Mouse (Mus musculus) left cerebral cortex, postnatal 25 days (tissue): ENCODE data around the gene Fign. TPM values are rescaled to one million over a fixed set of nuclear protein-coding genes. Genes with fewer than 3 reads are reported as not detected.

ENCODE experiments used
- DNase-seq, 2 experiments: peaks; one replicate each; pipeline ENCODE4 v3.0.0; 2022; ENCODE audit warnings: low spot score in 2 of 2, mixed read lengths in 1 of 2
- intact Hi-C: fragments of 180-260 bp; cut with DNase I; formaldehyde crosslinking; loops from one replicate; pipeline ENCODE4 v1.15.1; 2025
- total RNA-seq, 2 experiments: library from RNA; stranded (reverse); gene quantifications; 2 replicates each; pipeline ENCODE4 v1.2.3; 2021

Gene Fign
- total RNA-seq, 2 experiments from 2014 or later = 3.6 to 3.9 TPM

GRCm38 (mm10) chr2:64069950-64070695 is 27.7 kb downstream of the Fign start:
- intact Hi-C loops = no loop called here
- no peak for DNase-seq

DNA sequence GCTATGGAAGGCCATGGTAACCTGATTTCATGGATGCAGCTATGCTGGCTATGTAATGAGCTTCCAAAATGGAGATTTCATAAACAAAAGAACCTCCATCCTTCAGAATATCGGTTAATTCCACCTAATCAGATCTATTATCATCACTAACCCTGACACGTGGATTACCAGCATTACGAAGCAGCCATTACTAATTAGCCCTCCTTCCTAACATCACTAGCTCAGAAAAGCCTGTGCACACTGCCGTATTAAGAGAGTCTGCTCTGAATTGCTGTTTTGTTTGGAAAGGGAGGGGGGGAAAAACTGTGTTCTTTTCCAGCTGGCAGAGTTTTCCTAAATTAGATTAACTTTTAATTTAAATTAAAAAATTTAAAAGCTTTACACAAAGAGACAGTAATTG is 32.3 kb downstream of the Fign start:
- DNase-seq = no peak
- intact Hi-C loops = no loop called here

- DNase-seq = no peak
- intact Hi-C loops = no loop called here
These were observed 38.4 kb downstream of the Fign start for GRCm38 (mm10) chr2:64059477-64059876.

DNA sequence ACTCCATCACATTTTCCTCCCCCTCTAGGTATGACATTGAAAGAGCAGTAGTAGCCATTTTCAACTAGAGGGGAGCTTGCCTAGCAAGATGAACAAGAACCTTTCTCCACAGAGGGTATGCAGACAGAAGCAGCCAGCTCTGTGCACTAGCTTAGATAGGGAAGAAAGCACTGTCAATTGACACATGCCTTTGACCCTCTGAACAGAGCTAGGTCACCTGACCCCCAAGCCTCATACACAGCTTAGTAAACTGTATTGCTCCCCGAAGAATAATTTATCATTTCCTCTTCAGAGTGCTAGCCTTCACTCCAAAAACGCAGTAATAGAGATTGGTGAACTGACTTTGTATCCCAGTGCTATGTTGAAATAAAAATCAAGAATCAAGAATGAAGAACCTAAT is 49.7 kb downstream of the Fign start:
- DNase-seq = no peak
- intact Hi-C loops = no loop called here

- intact Hi-C loops = no loop called here
- peak; percentile 6 to 37 for DNase-seq
These were observed 54.7 kb downstream of the Fign start for GRCm38 (mm10) chr2:64043099-64043498.

GRCm38 (mm10) chr2:64035393-64035792 is 62.4 kb downstream of the Fign start:
- intact Hi-C loops = no loop called here
- peak in 1 of 2 experiments; percentile 8 for DNase-seq

DNA sequence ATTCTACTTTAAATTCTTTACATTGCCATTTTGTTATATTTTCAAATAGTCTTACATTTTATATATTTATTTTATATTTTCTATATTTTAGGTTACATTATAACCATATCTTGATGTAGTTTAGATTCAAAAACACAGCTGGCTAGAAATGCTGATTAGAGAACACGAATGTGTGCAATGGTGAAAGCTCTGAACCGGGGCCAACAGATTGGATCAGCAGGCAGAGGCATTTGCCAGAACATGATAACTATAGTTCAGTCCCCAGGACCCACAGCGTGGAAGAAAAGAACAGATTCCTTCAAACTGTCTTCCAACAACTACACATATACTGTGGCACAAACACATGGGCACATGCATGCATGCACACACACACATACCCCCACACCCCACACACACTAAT is 64.0 kb downstream of the Fign start:
- intact Hi-C loops = no loop called here
- DNase-seq = no peak

DNA sequence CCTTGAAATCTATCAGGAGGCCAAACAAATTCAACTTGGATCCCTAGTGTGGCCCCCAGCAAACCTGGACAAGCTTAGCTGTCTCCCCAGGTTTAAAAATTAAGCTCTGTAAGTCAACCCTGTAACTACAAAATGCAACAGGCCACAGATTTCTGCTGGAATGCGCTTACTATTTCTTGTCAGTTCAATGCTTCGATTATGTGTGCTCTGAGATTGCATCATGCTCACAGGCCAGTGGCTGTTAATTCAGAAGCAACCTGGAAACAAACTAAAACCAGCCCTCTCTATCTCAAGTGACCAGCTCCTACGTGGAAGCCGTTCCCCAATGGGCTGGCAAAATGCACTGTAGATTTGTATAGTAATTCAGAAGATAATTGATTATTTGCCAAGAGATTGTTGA is 71.9 kb downstream of the Fign start:
- intact Hi-C loops = no loop called here
- no peak for DNase-seq

DNA sequence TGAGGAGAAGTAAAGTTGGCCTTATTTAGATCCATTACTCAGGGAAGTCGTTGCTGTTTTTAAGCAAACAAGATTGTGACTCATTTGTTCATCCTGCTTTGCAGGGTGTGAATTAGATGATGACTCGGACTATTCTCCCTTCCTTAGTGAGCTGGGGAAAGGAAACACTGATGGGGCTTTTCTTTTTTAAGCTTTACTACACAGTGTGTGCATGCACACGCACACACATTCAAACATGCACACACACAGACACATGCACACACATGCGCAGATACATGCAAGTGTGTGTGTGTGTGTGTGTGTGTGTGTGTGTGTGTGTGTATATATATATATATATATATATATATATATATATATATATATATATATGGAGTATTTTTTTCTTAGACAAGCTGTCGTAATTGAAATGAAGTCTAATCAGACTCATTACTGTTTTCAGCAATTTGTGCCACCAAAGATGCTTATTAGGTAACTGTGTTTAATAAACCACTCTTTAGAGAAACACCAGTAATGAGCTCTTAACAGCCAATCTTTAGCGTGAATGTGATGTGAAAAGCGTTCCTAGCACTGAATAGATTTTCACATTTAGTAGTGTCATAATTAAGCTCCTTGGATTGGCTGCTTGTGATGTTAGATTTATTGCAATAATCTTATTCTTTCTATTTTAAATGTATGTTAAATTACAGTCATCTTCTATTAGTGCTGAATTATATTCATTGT is 103.4 kb downstream of the Fign start:
- intact Hi-C loops = no loop called here
- DNase-seq = no peak

DNA sequence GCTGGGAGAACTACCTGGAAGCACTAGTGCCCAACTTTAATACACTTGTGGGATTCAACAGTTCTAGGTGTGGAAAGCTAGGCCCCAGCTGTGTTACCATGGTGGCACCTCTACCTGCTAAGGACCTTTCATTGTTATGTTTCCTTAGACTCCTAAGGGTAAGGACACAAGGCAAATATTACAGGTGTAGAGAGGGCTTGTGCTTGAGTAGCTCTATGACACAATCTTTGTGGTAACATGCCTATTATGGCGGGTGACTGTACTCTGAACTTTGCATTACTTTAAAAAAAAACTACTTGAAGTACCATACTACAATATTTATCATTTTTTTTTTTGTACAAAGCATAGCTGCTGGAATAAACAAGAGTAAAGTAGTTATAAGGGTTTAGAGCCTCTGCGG is 112.4 kb downstream of the Fign start:
- intact Hi-C loops = no loop called here
- no peak for DNase-seq

- no peak for DNase-seq
- intact Hi-C loops = no loop called here
These were observed 115.5 kb downstream of the Fign start for GRCm38 (mm10) chr2:63982351-63982751.

DNA sequence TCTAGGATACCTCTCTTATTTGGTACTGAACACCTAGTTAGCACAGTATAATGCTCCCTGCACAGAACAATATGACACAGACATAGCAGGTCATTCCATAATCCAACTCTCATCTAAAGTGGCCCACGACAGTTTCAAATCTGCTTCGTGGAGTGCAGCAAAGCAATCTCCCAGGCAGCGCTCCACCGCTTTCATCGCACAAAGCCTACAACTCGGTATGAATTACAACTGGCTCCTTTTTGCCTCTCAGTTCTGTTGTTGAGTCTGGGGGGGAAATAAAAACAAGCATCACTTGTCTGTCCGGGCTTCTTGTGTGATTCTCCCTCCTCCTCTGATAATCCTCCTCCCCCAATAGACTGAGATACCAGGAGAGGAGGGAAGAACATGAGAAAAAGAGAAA is 116.4 kb downstream of the Fign start:
- no peak for DNase-seq
- intact Hi-C loops = no loop called here

DNA sequence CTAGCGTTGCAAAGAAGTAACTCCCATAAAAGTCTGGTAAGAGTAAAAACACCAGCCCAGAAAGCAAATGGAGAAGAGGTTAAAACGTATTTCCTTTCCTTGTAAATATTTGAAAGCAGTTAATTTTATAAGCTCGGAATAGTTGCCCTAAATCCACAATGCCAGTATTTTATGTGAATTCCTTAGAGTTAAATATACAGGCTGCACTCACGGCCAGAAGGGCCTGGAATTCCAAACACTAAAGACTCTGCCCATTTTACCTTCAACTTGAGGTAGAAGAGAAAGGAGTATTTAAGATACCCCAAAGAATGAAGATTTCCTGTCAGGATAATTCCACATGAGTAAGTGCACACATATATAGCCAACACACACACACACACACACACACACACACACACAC is 128.2 kb downstream of the Fign start:
- intact Hi-C loops = loop anchor here (5.0 kb wide), 1 partner anchor 128 kb away; the partner anchor contains the start of gene Fign
- DNase-seq = no peak

GRCm38 (mm10) chr2:63931041-63931440 is 166.8 kb downstream of the Fign start:
- no peak for DNase-seq
- intact Hi-C loops = no loop called here

GRCm38 (mm10) chr2:63926481-63927097 is 171.2 kb downstream of the Fign start:
- intact Hi-C loops = no loop called here
- no peak for DNase-seq

- DNase-seq = no peak
- intact Hi-C loops = no loop called here
These were observed 172.1 kb downstream of the Fign start for GRCm38 (mm10) chr2:63925721-63926235.
